Mouse (Mus musculus) thymus, adult 2 months (tissue): Measurements from ENCODE around the gene Tas1r2.

Source experiments
- CTCF ChIP-seq: fragments of 200-500 bp; IDR thresholded peaks from 2 replicates; pipeline ENCODE4 v1.5.1; 2012; ENCODE audit warnings: mild to moderate bottlenecking, control low read depth, low read length, moderate library complexity, borderline replicate concordance; ENCODE audit not compliant: control insufficient read depth, poor library complexity, insufficient read depth; ENCODE audit errors: extremely low read depth
- POLR2A ChIP-seq: fragments of 200-500 bp; IDR thresholded peaks from 2 replicates; pipeline ENCODE4 v1.6.1; 2012; ENCODE audit warnings: mild to moderate bottlenecking, low read length, control low read depth, moderate library complexity; ENCODE audit not compliant: control insufficient read depth, poor library complexity, insufficient read depth; ENCODE audit errors: extremely low read depth

DNA sequence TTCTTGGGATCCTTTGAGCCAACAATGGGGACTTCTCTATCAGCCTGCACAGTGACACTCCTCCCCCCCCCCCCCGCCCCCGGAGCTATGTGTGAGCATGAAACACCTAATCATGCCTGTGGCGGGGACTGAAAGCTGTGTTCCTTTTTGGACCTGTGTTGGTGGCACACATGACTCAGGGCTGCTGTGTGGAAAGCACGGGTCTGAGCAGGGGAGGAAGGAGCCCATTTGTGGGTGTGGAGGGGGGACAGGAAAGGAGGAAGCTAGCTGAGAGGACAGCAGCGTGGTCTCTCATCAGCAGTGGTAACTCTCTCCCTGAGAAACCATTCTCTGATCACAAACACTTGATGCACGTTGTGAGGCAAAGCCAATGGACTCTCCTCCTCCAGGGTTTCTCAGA lies 12.6 kb upstream of the Tas1r2 start:
- TF ChIP-seq POLR2A (no peak), CTCF (no peak)
